Mouse (Mus musculus): Measurements from ENCODE around the gene Ptgis.

DNA sequence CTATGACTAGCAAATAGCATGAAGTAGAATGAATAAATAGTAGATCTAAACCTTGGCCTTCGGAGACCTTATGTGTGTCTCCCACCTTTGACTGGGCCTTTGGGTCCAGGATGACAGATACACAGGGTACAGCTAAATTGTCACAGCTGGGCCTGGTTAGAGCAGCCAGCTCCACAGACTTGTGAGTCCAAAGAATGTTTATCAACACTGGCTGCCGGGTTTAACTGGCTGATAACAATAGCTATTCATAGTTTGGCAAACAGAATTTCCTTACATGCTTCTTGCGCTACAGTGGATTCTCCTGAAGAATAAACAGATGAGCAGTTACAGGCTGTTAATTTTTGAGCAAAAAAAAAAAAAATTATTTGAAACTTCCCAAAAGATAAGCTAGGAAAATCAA, 31.4 kb downstream of the Ptgis start:
- TF ChIP-seq CTCF (IDR thresholded peaks at IDR 0.05; ENCODE audit: extremely low read depth, insufficient read length, insufficient replicate concordance, low read depth, low read length) (no peak), POLR2A (IDR thresholded peaks at IDR 0.05; ENCODE audit: low read depth, low read length) (no peak)
